Comparison of ENCODE assay signal across 21 mouse cellular contexts in the genomic region with DNA sequence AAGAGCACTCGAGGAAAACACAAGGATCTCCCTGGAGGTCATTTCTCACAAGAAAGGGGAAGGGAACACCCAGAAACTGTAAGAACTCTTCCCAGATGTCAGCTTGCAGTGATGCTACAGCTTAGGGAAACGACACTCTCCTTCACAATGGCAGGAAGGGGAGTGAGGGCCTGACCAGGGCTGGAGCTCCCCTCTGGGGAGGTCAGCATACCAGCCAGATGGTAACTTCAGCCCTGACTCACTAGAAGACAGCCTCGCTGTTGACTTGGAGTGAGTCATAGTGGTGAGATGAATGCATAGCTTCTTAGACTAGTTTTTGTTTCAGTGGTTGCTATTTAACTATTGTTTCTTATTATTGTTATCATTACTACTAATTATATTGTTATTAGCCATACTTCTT.
DNase-seq lines count a peak whose midpoint lies in the region; ATAC-seq and TF ChIP-seq lines count a peak whose summit lies in the region.
"Had no signal": no experiment of that assay in that cellular context is flagged by ENCODE, and none has a peak within 500 bp of the region (broad histone marks: within the 10 kb centered on the region; RNA-seq: fewer than 3 reads in every experiment).

No protein-coding gene starts in this region.

- no peak overlapping the region for H3K27ac ChIP-seq in heart, embryonic 12.5 days (ENCODE audit: poor library complexity, severe bottlenecking)
- H3K27ac ChIP-seq in kidney, postnatal 0 days = no peak overlapping the region
- H3K27ac ChIP-seq: embryonic facial prominence, embryonic 13.5 days; hindbrain, embryonic 15.5 days; kidney, embryonic 15.5 days; stomach, embryonic 15.5 days had no signal

- H3K4me1 ChIP-seq in heart, embryonic 12.5 days (replicated peaks) = no peaks in the 10 kb centered on the region
- no peaks in the 10 kb centered on the region for H3K4me1 ChIP-seq in kidney, postnatal 0 days (replicated peaks; ENCODE audit: insufficient read depth, low read length)
- H3K4me1 ChIP-seq in lung, adult 2 months (ENCODE audit: control insufficient read depth, insufficient read depth, low read length) = no peaks in the 10 kb centered on the region
- H3K4me1 ChIP-seq: embryonic facial prominence, embryonic 13.5 days; hindbrain, embryonic 15.5 days; kidney, embryonic 15.5 days; stomach, embryonic 15.5 days had no signal

- H3K4me3 ChIP-seq in heart, embryonic 12.5 days = no peak overlapping the region
- no peak overlapping the region for H3K4me3 ChIP-seq in kidney, postnatal 0 days (replicated peaks; ENCODE audit: low read depth, low read length)
- no peak overlapping the region for H3K4me3 ChIP-seq in lung, adult 2 months (replicated peaks; ENCODE audit: extremely low read depth, low read depth, low read length)
- H3K4me3 ChIP-seq: embryonic facial prominence, embryonic 13.5 days; hindbrain, embryonic 15.5 days; kidney, embryonic 15.5 days; stomach, embryonic 15.5 days had no signal

- no peak overlapping the region for H3K9ac ChIP-seq in heart, embryonic 12.5 days
- no peak overlapping the region for H3K9ac ChIP-seq in kidney, postnatal 0 days (ENCODE audit: low read depth, low read length)
- H3K9ac ChIP-seq: embryonic facial prominence, embryonic 13.5 days; hindbrain, embryonic 15.5 days; kidney, embryonic 15.5 days; stomach, embryonic 15.5 days had no signal

- TF ChIP-seq POLR2A in lung, adult 2 months (IDR thresholded peaks at IDR 0.05; ENCODE audit: borderline replicate concordance, extremely low read depth, low read depth, low read length) = no peak

- H3K27me3 ChIP-seq in heart, embryonic 12.5 days (replicated peaks) = no peaks in the 10 kb centered on the region
- H3K27me3 ChIP-seq in kidney, postnatal 0 days (ENCODE audit: insufficient read depth, low read length) = no peaks in the 10 kb centered on the region
- H3K27me3 ChIP-seq: embryonic facial prominence, embryonic 13.5 days; hindbrain, embryonic 15.5 days; kidney, embryonic 15.5 days; stomach, embryonic 15.5 days had no signal

- no peak for ATAC-seq in heart, embryonic 12.5 days (ENCODE audit: insufficient number of reproducible peaks, low FRiP score)
- ATAC-seq in kidney, postnatal 0 days (replicated peaks; ENCODE audit: low FRiP score, low read depth) = no peak
- ATAC-seq: forebrain, embryonic 14.5 days; intestine, postnatal 0 days had no signal

- no peaks in the 10 kb centered on the region for H3K9me3 ChIP-seq in heart, embryonic 12.5 days (replicated peaks)
- H3K9me3 ChIP-seq in kidney, postnatal 0 days (replicated peaks; ENCODE audit: low read length) = no peaks in the 10 kb centered on the region
- H3K9me3 ChIP-seq: embryonic facial prominence, embryonic 13.5 days; hindbrain, embryonic 15.5 days; kidney, embryonic 15.5 days; stomach, embryonic 15.5 days had no signal

- TF ChIP-seq CTCF in kidney, postnatal 0 days (IDR thresholded peaks at IDR 0.05; ENCODE audit: low read depth) = no peak
- TF ChIP-seq CTCF in lung, adult 2 months (IDR thresholded peaks at IDR 0.05; ENCODE audit: insufficient read depth, low read length) = no peak

- peak; percentile 92 for DNase-seq in heart, adult 11 months
- DNase-seq in kidney, postnatal 0 days (ENCODE audit: low spot score) = peak; percentile 10
- DNase-seq in kidney, postnatal 10 days = no peak
- DNase-seq in Muller cell, postnatal 12 days (ENCODE audit: inconsistent ontology term) = peak; percentile 64
- DNase-seq in heart, postnatal 4 days = peak; percentile 29
- no peak for DNase-seq in adrenal gland, adult 2 months
- no peak for DNase-seq in lung, adult 2 months
- DNase-seq: adrenal gland, postnatal 25 days; cerebellum, adult 8-10 months; cerebellum, postnatal 36 days; embryo, embryonic 11 days; lung, postnatal 10 days; thymus, adult 2 months had no signal

- no peaks in the 10 kb centered on the region for H3K36me3 ChIP-seq in heart, embryonic 12.5 days
- no peaks in the 10 kb centered on the region for H3K36me3 ChIP-seq in kidney, postnatal 0 days (ENCODE audit: insufficient read depth, low read length)
- H3K36me3 ChIP-seq: embryonic facial prominence, embryonic 13.5 days; hindbrain, embryonic 15.5 days; kidney, embryonic 15.5 days; stomach, embryonic 15.5 days had no signal

- 34% methylated on average over 3 of the region's 3 CpGs for WGBS in heart, embryonic 12.5 days
- WGBS in kidney, postnatal 0 days = 44% methylated on average over 3 of the region's 3 CpGs
- 25% methylated on average over 3 of the region's 3 CpGs for WGBS in lung, adult 2 months

- no peak overlapping the region for H3K4me2 ChIP-seq in heart, embryonic 12.5 days
- H3K4me2 ChIP-seq in kidney, postnatal 0 days (ENCODE audit: low read length) = no peak overlapping the region
- H3K4me2 ChIP-seq: embryonic facial prominence, embryonic 13.5 days; hindbrain, embryonic 15.5 days; kidney, embryonic 15.5 days; midbrain, embryonic 11.5 days; stomach, embryonic 15.5 days had no signal

Comparison
In these comparisons a context has a peak if more than half of its experiments do, and no peak if none do; other contexts are left out.
1. DNase-seq: peak in heart, adult 11 months (single experiment), kidney, postnatal 0 days (single experiment), Muller cell, postnatal 12 days (single experiment) and heart, postnatal 4 days (single experiment); none in kidney, postnatal 10 days (single experiment), adrenal gland, adult 2 months (single experiment) and lung, adult 2 months (single experiment).